Mouse (Mus musculus): ENCODE measurements around the gene BC030867.

GRCm38 (mm10) chr11:102258095-102258494 lies 9.4 kb downstream of the BC030867 start:
- no peak for TF ChIP-seq CTCF (IDR thresholded peaks at IDR 0.05; ENCODE audit: control insufficient read depth, insufficient read depth, insufficient read length)
- no peak for TF ChIP-seq MYOD1 (IDR thresholded peaks at IDR 0.05; ENCODE audit: control insufficient read depth, insufficient read length, low read depth)
- TF ChIP-seq USF1 (IDR thresholded peaks at IDR 0.05; ENCODE audit: low read depth): no peak
- no peak for TF ChIP-seq MAX (IDR thresholded peaks at IDR 0.05)
- no peak for TF ChIP-seq CEBPB (IDR thresholded peaks at IDR 0.05; ENCODE audit: low read depth)
- TF ChIP-seq MYOG (IDR thresholded peaks at IDR 0.05; ENCODE audit: control insufficient read depth, extremely low read depth, insufficient read length): no peak

Data from C2C12 (cell line).